Mouse (Mus musculus) testis, adult 2 months (tissue): ENCODE data around the gene Kank1.

Experiments used
- CTCF ChIP-seq: fragments of 200-500 bp; IDR thresholded peaks from 2 replicates; pipeline ENCODE4 v1.5.1; 2012; ENCODE audit warnings: low read depth, mild to moderate bottlenecking, inconsistent platforms, low read length, moderate library complexity; ENCODE audit not compliant: control insufficient read depth, insufficient read depth, insufficient replicate concordance
- POLR2A ChIP-seq: fragments of 200-500 bp; IDR thresholded peaks from 2 replicates; pipeline ENCODE4 v1.6.1; 2012; ENCODE audit warnings: low read depth, mild to moderate bottlenecking, inconsistent platforms, low read length, moderate library complexity; ENCODE audit not compliant: control insufficient read depth

GRCm38 (mm10) chr19:25461553-25462320 lies 225.0 kb downstream of the Kank1 start:
- TF ChIP-seq CTCF (no peak), POLR2A (no peak)
